Mouse (Mus musculus) frontal cortex, adult 2 months (tissue): ENCODE data around the gene Gfer. TPM values are rescaled to one million over a fixed set of nuclear protein-coding genes. Genes with fewer than 3 reads are reported as not detected.
"Not testable (repeated sequence)": the region's sequence is repeated elsewhere in the genome, so short reads cannot be mapped to it uniquely, and the experiment has no call there.

Experiments used
- DNase-seq, 2 experiments: peaks; one replicate each; pipeline ENCODE4 v3.0.0; 2022; ENCODE audit warnings: low spot score in 1 of 2; ENCODE audit errors: extremely low spot score in 1 of 2
- polyA plus RNA-seq: library from polyadenylated mRNA; depleted of rRNA; stranded (reverse); fragments of >200 nt; gene quantifications from 2 replicates; pipeline ENCODE4 v1.2.3, GENCODE M21; 2012

Gfer gene
- polyA plus RNA-seq, 1 experiment, result 22.6 TPM

DNA sequence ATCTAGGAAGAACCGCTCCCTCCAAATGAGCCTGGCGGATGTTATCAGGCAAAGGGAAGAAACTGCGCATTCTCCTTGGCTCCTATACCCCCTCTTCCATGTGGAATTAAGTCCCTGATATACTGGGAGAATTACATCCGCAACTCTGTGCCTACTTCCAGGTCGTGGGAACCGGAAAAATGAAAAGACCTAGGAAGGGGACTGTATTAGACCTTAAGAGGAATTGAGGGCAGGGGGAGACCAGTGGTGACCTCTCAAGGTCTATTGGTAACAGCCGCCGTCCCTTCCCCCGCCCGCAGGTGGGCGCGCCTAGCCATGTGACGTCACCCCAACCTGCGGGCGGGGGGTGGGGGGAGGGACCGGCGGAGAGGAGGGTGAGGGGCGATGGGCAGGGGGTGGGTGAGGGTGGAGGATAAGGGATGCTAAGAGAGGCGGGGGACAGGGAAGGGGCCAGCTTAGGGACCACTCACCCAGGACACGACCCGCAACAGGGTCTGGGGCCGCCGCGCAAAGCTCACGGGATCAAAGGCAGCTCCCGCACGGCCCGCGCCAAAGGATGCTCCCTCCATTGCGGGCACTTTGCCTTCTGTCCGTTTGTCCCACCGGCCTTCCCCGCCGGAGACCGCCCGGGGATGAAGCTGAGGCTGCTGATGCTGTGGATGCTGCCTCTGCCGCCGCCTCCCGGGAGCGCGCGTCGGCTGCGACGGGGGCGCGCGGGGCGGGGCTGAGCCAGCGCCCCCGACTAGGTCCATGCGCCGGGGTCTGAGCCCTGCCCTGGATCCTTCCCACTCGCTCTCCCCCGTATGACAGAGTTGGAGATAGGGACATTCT, 6.5 kb downstream of the Gfer start, which contains the start of gene Syngr3:
Gene Syngr3 (minus strand): TSS at position 705 of the 831 bp plus-strand sequence.
- DNase-seq, result peak in 1 of 2 experiments; percentile 53

DNA sequence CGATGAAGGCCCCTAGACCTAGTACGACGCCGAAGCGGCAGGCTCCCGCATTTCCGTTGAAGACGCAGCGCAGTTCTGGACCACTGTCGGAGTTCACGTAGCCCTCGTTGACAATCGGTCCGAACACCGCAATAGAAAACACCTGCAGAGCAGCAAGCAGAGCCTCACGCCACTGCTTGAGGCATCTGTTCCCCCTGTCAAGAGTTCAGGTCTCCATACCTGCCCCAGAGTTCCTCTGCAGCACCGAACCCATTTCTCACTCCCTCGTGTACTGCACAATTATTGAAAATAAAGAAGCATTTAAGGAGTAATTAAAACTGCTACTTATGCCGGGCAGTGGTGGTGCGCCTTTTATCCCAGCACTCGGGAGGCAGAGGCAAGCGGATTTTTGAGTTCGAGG, 8.4 kb downstream of the Gfer start:
- DNase-seq, result no peak

DNA sequence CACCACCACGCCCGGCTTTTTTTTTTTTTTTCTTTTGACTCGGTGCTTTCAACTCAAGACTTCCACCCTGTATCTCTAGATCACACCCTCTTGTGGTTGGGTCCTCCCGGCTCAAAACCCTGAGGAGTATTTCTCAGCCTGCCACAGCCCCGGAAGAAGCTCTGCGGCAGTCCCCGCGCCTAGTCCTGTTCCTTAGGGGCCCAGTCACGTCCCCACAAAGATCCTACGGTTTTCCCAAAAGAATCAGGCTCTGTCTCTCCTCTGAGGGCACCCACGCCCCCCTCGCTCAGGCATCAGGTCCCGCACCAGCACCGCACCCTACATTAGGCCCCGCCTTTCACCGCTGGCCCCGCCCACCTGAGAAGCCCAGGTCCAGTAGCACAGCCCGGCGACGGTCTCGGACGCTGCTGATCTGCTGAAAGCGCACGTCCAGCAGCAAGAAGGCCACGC, 8.8 kb downstream of the Gfer start:
- no peak for DNase-seq

GRCm38 (mm10) chr17:24686514-24686913, 9.4 kb downstream of the Gfer start:
- DNase-seq, result no peak

DNA sequence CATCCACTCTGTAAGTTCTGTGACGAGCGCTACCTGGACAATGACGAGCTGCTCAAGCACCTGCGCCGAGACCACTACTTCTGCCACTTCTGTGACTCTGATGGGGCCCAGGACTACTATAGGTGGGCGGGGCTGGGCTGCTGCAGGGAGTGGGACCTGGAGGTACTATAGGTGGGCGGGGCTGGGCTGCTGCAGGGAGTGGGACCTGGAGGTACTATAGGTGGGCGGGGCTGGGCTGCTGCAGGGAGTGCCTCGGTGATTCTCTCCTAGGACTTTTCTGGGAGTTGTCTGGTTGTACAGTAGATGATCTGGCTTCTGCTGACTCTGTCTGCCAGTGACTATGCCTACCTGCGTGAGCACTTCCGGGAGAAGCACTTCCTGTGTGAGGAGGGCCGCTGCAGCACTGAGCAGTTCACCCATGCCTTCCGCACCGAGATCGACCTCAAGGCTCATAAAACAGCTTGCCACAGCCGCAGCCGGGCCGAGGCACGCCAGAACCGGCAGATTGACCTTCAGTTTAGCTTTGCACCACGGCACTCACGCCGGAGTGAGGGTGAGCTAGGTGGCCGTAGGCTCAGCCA, 18.4 kb downstream of the Gfer start:
- DNase-seq, result no peak

- no peak for DNase-seq
These were observed 19.1 kb downstream of the Gfer start for GRCm38 (mm10) chr17:24676877-24677276.

GRCm38 (mm10) chr17:24676187-24676586, 19.8 kb downstream of the Gfer start:
- DNase-seq, result peak in 1 of 2 experiments; percentile 79

DNA sequence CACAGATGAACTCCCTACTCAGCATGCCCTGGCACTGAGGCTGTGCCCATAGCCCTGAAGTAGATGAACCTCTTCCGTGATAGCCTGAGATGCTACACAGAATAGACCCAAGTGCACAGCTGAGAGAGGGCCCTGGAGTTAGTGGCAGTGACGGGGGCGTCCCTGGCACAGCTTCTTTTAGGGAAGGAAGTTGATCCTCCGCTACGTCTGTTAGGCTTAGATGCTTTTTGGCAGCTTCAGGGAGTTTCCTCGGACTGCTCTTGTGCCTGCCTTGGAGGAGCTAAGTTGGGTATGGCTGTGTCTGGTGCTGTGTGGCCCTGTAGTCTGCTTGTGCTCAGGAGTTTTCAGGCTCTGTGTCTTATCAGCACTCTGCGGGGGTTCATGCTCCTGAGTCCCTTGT, 21.7 kb downstream of the Gfer start:
- DNase-seq, result peak in 1 of 2 experiments; percentile 80

- no peak for DNase-seq
These were observed 23.8 kb downstream of the Gfer start for GRCm38 (mm10) chr17:24672141-24672540.

GRCm38 (mm10) chr17:24671346-24671745, 24.6 kb downstream of the Gfer start:
- DNase-seq, result no peak

DNA sequence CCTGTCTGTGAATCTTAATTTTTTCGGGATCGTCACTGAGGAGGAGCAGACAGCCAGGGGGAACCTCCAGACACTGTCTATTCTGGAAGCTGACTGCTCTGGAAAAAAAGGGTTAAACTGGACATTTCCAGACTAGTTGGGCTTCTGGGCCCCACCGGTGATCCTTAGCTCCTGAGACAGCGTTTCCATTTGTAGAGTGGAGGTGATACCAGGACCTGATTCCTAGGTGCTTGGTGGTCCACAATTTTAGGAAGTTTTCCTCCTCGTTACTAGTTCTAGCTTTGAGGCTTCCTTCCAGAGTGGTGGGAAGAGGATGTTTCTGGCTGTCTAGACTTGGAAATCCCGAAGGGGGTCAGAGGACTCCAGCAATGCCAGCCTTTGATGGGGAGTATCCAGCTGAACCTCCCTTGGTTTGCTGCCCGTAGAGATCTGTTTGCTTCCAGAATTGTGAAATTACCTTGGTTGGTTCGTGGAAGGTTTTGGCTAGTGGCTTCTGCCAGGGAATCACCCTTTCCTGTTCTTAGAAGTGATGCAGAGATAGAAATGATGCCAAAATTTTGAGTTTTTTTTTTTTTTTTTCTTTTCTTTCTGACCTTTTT, 25.6 kb downstream of the Gfer start:
- DNase-seq, result no peak

- peak; percentile 84 to 94 for DNase-seq
These were observed 26.3 kb downstream of the Gfer start, which contains the start of gene Zfp598 for GRCm38 (mm10) chr17:24669545-24670245. Gene Zfp598 (plus strand): TSS chr17:24669687.

GRCm38 (mm10) chr17:24669214-24669544, 26.8 kb downstream of the Gfer start:
- DNase-seq, result not testable (repeated sequence)

DNA sequence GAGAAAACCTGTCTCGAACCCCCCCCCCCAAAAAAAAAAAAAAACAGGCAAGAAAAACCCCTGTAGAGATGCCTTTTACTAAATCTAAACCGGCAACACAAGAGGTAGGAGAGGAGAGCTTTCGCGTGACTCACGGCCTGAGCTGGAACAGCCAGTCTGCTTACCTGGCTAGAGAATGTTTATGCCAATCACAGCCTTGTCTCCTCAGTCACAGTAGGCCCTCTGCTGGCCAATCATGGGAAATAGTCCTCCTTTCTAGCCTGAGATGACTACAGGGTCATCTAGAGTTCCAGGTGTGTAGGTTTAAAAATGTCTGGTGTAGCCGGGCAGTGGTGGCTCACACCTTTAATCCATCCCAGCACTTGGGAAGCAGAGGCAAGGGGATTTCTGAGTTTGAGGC, 28.5 kb downstream of the Gfer start:
- peak in 1 of 2 experiments; percentile 70 for DNase-seq

DNA sequence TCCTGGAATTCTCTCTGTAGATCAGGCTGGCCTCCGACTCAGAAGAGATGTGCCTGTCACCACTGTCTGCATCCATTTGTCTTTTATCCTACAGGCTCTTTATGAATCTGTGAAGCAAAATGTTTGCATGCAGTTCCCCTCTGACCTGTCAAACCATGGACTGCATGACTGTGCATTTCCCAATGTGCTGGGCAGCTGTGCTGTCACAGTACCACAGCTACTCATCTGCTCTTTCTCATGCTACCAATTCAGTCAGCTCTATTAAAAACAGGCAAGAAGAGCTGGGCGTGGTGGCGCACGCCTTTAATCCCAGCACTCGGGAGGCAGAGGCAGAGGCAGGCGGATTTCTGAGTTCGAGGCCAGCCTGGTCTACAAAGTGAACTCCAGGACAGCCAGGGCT, 28.9 kb downstream of the Gfer start:
- DNase-seq, result not testable (repeated sequence)

GRCm38 (mm10) chr17:24658017-24658758, 37.8 kb downstream of the Gfer start, which contains the start of gene Npw:
Gene Npw (minus strand): TSS chr17:24658457.
- DNase-seq, result no peak

- no peak for DNase-seq
These were observed 41.0 kb downstream of the Gfer start for GRCm38 (mm10) chr17:24654969-24655368.

- DNase-seq, result peak in 1 of 2 experiments; percentile 76
These were observed 41.8 kb downstream of the Gfer start for GRCm38 (mm10) chr17:24653967-24654710.

GRCm38 (mm10) chr17:24651835-24652234, 44.1 kb downstream of the Gfer start:
- DNase-seq, result no peak
